Mouse (Mus musculus) regulatory T cell (primary cell): ENCODE results near the gene Ufc1.
"Not testable (repeated sequence)": the region's sequence is repeated elsewhere in the genome, so short reads cannot be mapped to it uniquely, and the experiment has no call there.

Experiments used
- in situ Hi-C: fragments of 300-600 bp; cut with MboI, MseI; formaldehyde crosslinking; loops from one replicate; pipeline ENCODE4 v1.15.1; 2025; ENCODE audit warnings: high pct_unique_total_duplicates

Gene Ufc1

DNA sequence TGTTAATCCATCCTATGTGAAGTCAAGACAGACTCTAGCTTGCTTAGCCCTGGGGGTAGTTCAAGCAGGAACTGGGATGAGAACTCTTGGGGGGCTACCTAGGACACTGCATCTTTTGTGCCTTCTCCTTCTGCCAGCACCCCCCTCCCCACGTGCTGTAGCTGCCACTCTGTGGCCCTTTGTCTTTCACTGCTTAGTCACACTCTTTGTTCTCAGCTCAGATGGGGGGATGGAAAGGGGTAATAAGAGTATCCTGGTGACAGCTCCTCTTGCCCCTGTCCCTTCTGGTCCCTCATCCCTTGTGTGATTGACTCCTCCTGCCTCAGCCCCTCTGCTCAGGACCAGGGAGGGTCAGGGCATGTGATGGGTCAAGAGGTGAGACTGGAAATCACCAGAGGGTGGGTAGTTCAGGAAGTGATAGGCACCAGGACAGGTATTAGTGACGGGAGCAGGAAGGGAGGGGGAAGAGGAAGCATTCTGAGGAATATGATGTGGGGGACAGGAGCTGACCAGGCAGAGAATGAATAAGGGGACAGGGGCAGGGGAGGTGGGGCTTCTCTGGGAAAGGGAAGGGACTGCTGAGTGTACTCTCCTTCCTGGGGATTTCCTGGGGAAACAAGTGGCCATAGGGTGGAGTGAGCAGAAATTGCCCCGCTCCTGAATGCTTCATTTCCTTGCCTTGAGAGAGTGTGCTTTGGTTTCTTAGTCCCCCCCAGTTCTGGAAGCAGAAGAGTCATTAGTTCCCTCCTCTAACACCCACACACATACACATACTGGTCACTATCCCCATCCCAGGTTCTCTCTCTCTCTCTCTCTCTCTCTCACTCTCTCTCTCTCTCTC is 46.2 kb downstream of the Ufc1 start:
- in situ Hi-C loops = no loop called here

DNA sequence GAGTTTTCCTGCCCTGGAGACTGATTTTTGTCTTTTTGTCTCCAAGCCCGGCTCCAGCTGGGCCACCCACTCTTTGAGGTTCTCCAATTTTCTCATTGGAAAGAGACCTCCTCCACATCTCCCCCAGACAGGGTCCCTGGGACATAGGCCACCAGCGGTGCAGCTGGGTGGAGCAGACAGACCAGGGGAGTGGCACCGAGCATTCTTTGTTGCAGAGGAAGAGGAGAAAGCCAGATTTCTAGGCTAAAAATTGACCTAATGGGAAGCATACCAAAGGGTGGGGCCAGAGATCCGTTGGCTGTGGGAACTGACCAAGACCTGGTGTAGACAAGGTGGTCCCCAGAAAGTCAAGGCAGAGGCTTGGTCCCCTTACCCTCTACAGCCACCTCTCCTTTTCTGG is 46.9 kb downstream of the Ufc1 start:
- in situ Hi-C loops = no loop called here

DNA sequence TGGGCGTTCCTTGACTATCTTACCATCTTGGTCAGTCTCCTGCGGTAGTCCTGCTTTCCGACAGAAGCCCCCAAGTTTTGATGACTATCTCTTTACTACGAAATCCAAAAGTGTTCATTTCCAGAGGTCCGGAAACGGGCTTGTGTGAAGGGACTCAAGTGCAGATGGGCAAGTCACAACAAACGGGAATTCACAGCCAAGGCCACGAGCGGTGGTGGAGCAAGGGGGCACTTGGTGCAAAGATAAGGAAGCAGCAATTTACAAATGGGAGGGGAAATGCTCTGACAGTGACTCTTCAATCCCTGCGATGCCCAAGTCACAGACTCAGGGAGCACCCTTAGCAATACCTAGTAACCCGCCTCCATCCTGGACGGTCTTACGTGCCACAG is 47.4 kb downstream of the Ufc1 start:
- in situ Hi-C loops = no loop called here

DNA sequence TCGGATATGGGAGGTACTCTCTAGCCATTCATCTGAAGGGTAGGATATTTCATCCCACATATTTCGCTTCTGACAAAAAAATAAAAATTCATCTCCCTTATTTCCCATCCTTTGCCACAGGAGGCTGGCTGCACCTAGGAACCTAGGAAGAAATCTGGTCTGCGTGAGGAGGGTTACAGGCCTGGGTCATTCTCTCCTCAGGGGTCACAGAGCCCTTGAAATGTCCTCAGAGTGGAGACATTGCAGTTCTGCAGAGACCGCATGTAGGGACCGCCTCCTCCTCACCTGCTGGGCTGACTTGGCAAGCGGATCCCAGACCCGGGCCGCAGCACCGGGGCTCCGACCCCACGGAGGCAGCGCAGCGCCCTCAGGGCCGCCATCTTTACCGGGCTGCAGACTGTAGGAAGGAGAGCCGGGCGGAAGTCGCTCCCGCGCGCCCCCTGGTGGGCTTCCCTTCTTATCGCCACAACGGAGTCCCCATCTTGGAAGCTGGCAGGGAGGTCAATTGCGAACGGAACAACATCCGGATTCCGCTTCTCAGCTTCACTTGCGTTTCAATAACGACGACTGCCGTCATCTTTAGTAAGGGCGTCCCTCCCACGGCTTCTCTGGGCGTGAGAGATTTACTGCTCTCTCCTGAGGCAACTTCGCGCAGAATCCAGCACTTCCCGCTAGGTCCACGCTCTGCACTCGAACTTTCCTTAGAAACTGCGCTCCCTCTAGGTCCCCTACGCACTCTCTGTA is 47.9 kb downstream of the Ufc1 start:
- in situ Hi-C loops = no loop called here

DNA sequence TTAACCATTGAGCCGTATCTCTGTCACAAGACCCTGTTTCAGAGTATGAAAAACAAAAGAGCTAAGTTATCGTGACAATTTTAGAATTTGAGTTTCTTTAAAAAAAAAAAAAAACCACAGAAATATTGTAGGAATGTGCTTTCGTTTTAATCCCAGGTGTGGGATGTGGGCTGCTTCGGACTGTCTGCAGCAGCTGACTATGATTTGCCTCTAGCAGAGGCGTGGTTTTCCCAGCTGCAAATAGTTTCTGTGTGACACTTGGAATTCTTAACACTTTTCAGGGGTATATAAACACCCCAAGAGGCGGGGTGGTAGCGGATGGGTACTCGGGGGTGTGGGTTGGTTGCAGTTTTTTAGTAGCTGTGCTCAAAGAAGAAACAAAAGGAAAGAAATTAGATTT is 49.5 kb downstream of the Ufc1 start:
- in situ Hi-C loops = no loop called here

DNA sequence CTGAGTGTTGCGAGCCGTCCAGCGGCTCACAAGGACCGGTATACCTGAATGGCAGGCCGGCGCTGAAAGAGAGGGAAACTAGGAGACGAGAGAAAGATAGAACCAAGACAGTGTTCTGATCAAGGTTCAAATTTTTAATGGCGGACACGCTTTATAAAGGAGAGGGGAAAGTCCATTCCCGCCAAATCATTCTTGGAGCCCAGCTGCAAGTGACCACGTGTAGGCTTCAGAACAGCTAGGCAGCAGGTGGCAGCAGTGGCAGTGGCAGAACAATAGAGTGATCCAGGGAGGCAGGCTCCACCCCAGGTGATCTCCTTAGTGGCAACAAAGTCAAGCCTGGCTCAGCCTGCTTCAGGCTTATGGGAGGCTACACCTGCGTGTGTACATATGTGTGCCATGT is 52.9 kb downstream of the Ufc1 start:
- in situ Hi-C loops = not testable (repeated sequence)

DNA sequence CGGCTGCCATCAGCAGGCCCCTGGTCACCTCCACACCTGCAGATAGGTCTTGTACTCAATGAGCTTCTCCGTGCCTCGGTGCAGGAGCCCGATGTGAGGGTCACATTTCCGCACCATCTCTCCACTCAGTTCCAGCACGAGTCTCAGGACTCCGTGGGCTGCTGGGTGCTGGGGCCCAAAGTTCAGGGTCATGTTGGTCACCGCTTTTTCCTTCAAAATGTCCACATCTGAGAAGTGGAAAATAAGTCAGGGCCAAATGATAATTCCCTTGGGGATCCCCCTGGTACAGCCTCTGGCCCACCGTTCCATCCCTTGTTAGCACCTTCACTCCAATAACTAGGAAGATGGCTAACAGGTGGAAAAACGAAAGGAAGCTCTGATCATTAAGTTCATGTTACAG is 53.9 kb downstream of the Ufc1 start:
- in situ Hi-C loops = no loop called here

DNA sequence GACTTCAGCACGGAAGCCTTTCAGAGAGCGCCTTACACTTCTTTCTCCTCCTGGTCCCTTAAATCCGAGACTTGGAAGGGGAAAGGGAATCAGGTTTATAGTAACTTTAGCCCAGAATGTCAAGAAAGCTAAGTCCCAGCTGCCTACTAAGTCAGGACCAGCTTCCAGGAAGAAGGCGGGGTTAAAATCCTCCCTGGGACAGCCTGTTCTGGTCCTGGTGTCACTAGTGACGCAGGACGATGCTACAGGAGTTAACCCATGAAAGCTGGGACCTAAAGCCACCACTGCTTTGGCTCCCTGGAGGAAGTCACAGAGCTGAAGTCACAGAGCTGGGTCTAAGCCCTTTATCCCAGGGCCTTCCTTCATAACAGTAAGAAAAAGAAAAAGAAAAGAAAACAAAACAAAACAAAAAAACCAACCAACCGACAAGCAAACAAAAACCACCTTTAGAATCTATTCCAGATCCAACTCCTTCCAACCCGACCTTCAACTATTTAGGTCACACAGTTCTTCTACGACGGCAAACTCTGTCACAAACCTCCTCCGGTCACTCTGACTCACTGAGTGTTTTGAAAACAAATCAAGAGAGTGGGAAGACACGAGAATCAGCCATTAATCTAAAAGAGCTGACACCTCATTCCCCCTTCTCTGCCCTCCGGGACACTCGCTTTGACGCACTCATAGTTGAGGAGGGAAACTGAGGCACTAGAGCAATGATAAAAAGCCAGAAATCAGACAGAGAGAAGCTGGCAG is 54.7 kb downstream of the Ufc1 start:
- in situ Hi-C loops = no loop called here
